Mouse (Mus musculus) megakaryocyte, adult 5-6 weeks (primary cell): ENCODE results near the gene Il18r1. TPM values are rescaled to one million over a fixed set of nuclear protein-coding genes. Genes with fewer than 3 reads are reported as not detected.

ENCODE experiments used
- ATAC-seq: 2 replicates; pipeline ENCODE4 v1.8.0; 2016; ENCODE audit warnings: mild to moderate bottlenecking, inconsistent platforms; ENCODE audit not compliant: poor library complexity, severe bottlenecking
- total RNA-seq, 2 experiments: library from RNA; stranded (forward) in 1 of 2; stranded (reverse) in 1 of 2; fragments of 153-499, 151-499 nt in 1 of 2; fragments of 221-1000, 200-1000 nt in 1 of 2; gene quantifications; 2 replicates each; pipeline versions ENCODE4 v1.2.3 to v1.2.4; 2015 to 2017

Il18r1 gene
- total RNA-seq (2015), result 6.8 and 8.9 TPM in 2 replicates
- 11.6 and 15.4 TPM in 2 replicates for total RNA-seq (2017)

- ATAC-seq, result peak; percentile 93
Measured at GRCm38 (mm10) chr1:40465477-40466430, at the start of gene Il18r1. Gene Il18r1 (plus strand): TSS chr1:40465552.

GRCm38 (mm10) chr1:40417034-40417433 lies 48.3 kb upstream of the Il18r1 start:
- no peak for ATAC-seq

DNA sequence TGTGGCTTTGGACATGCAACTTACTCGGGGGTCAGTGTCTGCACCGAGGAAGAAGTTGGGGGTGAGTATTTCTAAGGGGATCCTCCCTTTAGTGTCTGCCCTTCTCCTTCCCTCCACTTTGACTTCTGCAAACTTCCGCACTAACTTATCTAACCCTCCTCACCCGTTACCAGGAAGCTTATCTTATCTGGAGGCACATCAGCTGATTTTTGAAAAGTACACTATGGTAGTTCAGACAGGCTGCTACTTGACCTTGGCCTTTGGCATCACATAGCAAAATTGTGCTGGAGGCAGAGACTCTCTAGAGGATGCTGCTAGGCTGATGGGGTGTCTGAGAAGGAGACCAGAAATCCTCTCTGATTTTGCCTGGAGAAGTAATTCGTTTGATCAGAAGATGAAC lies 46.8 kb upstream of the Il18r1 start:
- peak; percentile 40; the same call in 1 of the 2 replicates for ATAC-seq

GRCm38 (mm10) chr1:40423892-40424291 lies 41.5 kb upstream of the Il18r1 start:
- ATAC-seq, result no peak

DNA sequence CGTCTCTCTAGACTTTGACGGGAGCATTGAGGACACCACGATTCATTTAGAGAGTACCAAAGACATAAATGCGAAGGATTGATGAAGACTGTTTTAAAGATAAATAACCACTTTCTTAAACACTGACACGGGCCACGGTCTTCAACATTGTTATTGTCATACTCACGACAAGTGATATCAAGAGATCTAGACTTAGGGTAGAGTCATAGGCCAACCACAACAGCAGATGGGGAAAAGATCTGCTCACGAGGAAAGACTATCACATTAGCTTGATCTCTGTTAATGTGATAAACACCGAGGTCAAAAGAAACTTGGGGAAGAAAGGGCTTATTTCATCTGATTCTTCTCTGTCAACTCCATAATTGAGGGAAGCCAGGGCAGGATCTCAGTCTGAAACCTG lies 38.1 kb upstream of the Il18r1 start:
- ATAC-seq, result no peak

- no peak for ATAC-seq
Measured at GRCm38 (mm10) chr1:40427901-40428300, 37.5 kb upstream of the Il18r1 start.

DNA sequence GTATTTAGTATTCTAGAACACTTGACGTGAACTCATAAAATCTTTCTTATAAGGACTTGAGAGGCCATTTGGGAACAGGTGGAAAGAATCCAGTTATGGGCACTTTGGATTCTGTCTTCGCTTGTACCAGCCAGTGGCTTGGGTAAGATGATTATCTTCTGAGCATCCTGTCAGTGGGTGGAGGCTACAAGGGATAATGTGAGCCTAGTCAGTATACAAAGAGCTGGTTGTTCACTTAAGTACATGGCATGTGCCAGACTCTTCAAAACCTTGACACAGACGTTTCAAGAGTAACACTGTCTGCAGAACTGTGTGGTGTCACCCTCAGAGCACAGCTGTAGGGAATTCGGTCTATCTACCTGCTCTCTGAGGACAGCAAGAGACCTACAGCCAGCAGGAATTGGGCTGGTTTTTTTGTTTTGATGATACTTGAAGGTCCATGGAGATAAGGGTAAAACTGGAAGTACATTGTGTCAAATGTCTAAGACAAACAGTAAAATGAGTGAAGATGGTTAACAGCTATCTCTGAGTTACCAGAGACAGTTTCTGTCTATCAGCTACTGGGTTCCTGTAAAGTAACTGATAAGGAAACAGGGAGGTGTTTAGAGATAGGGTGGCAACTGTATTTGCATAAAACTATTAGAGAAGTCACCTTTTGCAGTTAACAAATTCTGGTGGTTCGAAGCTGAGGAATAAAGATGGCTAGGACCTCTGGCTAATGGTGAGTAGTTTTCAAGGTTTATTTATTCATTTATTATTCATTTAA lies 36.3 kb upstream of the Il18r1 start, which contains the start of gene Il1rl1:
Gene Il1rl1 (plus strand): TSS at position 661 of the 766 bp plus-strand sequence.
- ATAC-seq, result peak; percentile 66

- no peak for ATAC-seq
Measured at GRCm38 (mm10) chr1:40430143-40430834, 35.1 kb upstream of the Il18r1 start.

- no peak for ATAC-seq
Measured at GRCm38 (mm10) chr1:40432169-40432568, 33.2 kb upstream of the Il18r1 start.

DNA sequence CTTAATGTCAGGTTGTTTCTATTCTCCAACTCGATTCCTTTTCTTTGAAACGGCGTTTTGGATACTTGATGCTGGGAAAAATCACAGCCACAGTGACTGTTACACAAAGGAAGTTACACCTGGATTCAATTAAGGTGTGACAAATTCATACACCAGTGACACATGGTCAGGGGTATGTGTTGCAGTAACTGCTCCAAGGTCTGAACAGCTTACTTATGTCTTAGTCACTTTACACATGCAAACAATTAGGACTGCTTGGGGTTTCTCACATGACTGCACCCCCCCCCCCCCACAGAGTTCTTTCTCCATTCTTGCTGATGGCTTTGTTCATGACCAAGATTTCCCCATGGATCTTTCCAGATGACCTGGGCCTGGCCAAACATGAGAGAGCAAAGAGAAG lies 29.4 kb upstream of the Il18r1 start:
- ATAC-seq, result no peak

- no peak for ATAC-seq
Measured at GRCm38 (mm10) chr1:40437340-40437739, 28.0 kb upstream of the Il18r1 start.

GRCm38 (mm10) chr1:40439504-40439903 lies 25.8 kb upstream of the Il18r1 start:
- ATAC-seq, result no peak

GRCm38 (mm10) chr1:40444800-40445199 lies 20.6 kb upstream of the Il18r1 start:
- ATAC-seq, result no peak

GRCm38 (mm10) chr1:40467306-40467705 lies 2.0 kb downstream of the Il18r1 start:
- no peak for ATAC-seq

- ATAC-seq, result no peak
Measured at GRCm38 (mm10) chr1:40468805-40469204, 3.5 kb downstream of the Il18r1 start.

DNA sequence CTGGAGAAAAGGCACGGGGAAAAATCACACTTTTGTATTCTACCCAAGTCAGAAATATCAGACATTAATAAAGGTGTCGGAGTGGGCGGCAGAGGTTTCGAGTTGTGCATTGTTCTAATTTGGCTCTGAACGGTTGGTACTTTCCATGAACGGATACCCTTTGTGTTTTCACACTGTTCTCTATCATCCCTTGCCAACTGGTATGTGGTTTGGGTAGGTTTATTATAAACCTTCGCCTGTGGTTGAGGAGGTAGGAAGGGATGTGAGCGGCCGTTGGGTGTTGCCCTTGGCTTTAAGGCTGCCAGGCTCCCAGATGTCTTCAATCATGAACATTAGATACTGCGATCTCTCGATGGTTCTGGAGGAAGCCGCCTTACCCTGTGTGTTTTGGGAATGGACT lies 4.5 kb downstream of the Il18r1 start:
- ATAC-seq, result no peak

- no peak for ATAC-seq
Measured at GRCm38 (mm10) chr1:40472401-40472800, 7.0 kb downstream of the Il18r1 start.

GRCm38 (mm10) chr1:40473640-40474039 lies 8.3 kb downstream of the Il18r1 start:
- peak; percentile 82 for ATAC-seq

DNA sequence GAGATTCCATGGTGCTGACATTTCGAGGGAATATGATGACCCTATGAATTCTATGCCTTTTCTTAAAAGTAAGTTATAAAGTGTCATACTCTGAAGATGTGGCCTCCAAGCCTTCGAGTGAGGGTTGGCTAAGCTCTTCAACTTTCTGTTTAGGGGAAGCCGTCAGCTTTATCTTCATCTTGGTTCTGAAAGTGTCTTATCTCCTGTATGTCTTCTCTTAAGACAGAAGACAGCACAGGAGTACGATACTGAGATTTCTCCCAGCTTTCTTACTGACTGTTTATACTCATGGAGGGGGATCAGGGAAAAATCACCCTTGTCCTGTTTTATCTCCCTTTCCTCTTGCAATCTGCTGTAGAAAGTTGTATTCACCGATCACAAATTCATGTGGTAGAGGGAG lies 9.0 kb downstream of the Il18r1 start:
- no peak for ATAC-seq

GRCm38 (mm10) chr1:40475697-40476096 lies 10.3 kb downstream of the Il18r1 start:
- ATAC-seq, result peak; percentile 57

DNA sequence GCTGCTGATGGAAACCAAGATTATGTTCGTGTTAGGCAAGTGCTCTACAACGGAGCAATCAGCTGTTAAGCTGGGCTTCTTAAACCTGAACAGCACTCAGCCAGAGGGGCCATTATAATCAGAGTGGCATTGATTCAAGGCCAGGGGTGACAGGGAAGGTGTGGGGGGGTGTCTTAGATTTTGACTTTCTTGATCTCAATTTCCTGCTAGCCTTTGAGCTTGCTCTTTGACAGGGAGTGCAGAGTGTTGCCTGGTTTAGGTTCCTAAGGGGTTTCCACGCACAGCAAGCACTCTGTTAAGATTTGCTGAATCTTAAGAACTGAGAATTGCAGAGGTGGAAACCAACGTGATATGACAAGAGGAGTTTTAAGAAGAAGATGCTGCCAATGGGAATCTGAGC lies 11.4 kb downstream of the Il18r1 start:
- no peak for ATAC-seq
